Mouse (Mus musculus): ENCODE data around the gene Adcy6. TPM values are rescaled to one million over a fixed set of nuclear protein-coding genes. Genes with fewer than 3 reads are reported as not detected.
A peak's percentile ranks its signal among the peaks of the same experiment; 100 is the strongest.

The Adcy6 gene
- polyA plus RNA-seq, 1 experiment from 2014 or later = 9.5 TPM

DNA sequence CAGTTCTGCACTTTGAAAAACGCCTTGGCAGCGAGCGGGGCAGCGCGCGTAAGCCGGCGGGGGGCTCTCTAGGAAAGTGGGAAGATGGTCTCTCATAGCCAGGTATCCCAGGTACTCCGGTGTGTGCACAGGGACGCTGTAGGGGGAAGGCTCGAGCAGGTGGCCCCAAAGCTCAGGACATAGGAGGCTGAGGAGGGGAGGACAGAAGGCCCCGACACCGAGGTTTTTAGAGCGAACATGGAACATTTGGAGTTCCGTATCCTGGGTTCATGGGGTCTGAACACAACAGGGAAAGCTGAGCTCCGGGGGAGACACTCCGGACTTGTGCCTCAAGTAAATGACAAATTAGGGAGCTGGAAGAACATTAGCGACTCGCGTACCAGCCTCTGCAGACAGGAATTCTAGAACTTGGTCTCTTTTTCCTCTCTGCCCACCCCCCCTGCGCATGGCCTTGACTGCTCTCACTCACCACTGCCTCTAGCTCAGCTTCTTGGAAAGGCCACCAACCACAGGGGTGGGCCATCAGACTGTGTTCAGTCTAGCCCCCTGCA, 25.5 kb upstream of the Adcy6 start:
- Histone ChIP-seq H3K9ac (ENCODE audit: low read length) (peak overlapping the region; percentile 79), H3K4me2 (replicated peaks; ENCODE audit: low read depth) (peak overlapping the region; percentile 96), H3K27ac (replicated peaks) (no peak overlapping the region; the same call in 1 of the 2 replicates), H3K9me3 (ENCODE audit: control insufficient read depth, low read length) (no peaks in the 10 kb centered on the region), H3K4me3 (ENCODE audit: low read depth, low read length) (peak overlapping the region; percentile 81), H3K27me3 (ENCODE audit: control insufficient read depth, insufficient read depth, low read length) (no peaks in the 10 kb centered on the region), H3K36me3 (ENCODE audit: control insufficient read depth, insufficient read depth, low read length) (no peaks in the 10 kb centered on the region), H3K4me1 (replicated peaks; ENCODE audit: control insufficient read depth, insufficient read depth) (peaks cover 4% of the 10 kb centered on the region)
- no peak for ATAC-seq (ENCODE audit: low FRiP score, low TSS enrichment)
- WGBS = 12% methylated on average over 21 of the region's 21 CpGs
- DNase-seq (ENCODE audit: low spot score) = no peak
- peak; percentile 6; the same call in 1 of the 2 replicates for TF ChIP-seq CTCF (IDR thresholded peaks at IDR 0.05; ENCODE audit: low read depth)
- TF ChIP-seq EP300 (optimal IDR thresholded peaks at IDR 0.05) = no peak

DNA sequence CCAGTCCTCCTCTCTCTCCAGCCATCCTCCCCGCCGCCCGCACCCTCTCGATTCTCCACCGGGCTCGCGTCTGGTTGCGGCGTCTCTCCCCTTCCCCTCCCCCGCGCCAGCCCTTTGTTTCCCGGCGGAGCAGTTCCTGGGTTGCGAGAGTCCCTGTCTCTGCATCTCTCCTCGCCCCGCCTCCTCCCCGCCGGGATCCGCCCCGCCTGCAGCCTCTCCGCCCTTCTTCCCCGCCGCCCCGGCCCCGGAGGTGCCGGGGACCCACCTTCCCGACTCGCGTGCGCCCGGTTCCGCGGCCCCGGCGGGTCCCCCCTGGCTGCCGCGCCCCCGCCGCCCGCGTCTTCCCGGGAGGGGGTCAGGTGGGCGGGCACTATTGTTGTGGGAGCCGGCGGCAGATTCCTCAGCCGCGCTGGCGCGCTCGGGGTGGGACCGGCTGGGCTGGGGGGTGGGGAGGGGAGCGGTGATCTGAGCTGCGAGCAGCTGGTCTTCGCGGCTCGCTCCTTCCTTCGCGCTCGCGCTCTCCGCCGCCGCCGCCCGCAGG, 24.7 kb upstream of the Adcy6 start:
- Histone ChIP-seq H3K36me3 (ENCODE audit: control insufficient read depth, insufficient read depth, low read length) (no peaks in the 10 kb centered on the region), H3K9me3 (ENCODE audit: control insufficient read depth, low read length) (no peaks in the 10 kb centered on the region), H3K9ac (ENCODE audit: low read length) (peak overlapping the region; percentile 79), H3K27ac (replicated peaks) (peak overlapping the region; percentile 82), H3K4me2 (replicated peaks; ENCODE audit: low read depth) (peak overlapping the region; percentile 96), H3K4me3 (ENCODE audit: low read depth, low read length) (peak overlapping the region; percentile 81), H3K27me3 (ENCODE audit: control insufficient read depth, insufficient read depth, low read length) (no peaks in the 10 kb centered on the region), H3K4me1 (replicated peaks; ENCODE audit: control insufficient read depth, insufficient read depth) (peaks cover 4% of the 10 kb centered on the region)
- WGBS = under 1% methylated on average over 29 of the region's 65 CpGs
- TF ChIP-seq EP300 (optimal IDR thresholded peaks at IDR 0.05) (no peak), CTCF (IDR thresholded peaks at IDR 0.05; ENCODE audit: low read depth) (no peak)
- DNase-seq (ENCODE audit: low spot score) (peak; percentile 80), ATAC-seq (ENCODE audit: low FRiP score, low TSS enrichment) (peak; percentile 39; the same call in 1 of the 2 replicates)

DNA sequence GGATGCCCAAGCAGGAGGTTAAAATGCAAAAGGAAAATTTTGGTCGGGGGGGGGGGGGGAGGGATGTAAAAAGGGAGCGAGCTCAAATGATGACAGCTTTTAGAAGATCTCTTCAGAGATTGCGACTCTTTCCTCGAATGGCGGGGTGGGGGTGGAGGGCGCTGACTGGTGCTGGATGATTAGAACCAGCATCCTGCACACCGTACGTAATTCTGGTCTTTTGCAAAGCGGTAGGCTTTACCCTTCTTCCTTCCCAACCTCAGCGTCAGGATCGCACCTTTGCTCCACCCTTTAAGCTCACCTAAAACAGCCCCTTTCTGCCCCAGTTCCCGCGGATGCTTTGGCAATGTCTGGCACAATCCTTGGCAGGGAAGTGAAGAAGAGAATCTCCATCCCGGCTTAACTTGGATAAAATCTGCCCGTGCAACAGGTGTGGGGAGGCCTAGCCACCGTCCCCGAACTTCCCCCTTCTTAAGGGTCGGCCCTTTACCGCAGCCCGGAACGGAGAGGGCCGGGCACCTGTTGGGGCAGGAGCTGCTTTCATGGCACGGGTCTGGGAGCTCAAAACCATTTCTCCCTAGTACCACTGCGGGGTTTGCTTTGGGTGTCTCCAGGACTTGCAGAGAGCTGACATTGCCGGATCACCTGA, 24.1 kb upstream of the Adcy6 start:
- Histone ChIP-seq H3K9ac (ENCODE audit: low read length) (peak overlapping the region; percentile 79), H3K4me3 (ENCODE audit: low read depth, low read length) (peak overlapping the region; percentile 81), H3K27me3 (ENCODE audit: control insufficient read depth, insufficient read depth, low read length) (no peaks in the 10 kb centered on the region), H3K9me3 (ENCODE audit: control insufficient read depth, low read length) (no peaks in the 10 kb centered on the region), H3K27ac (replicated peaks) (no peak overlapping the region; the same call in 1 of the 2 replicates), H3K36me3 (ENCODE audit: control insufficient read depth, insufficient read depth, low read length) (no peaks in the 10 kb centered on the region), H3K4me2 (replicated peaks; ENCODE audit: low read depth) (peak overlapping the region; percentile 96), H3K4me1 (replicated peaks; ENCODE audit: control insufficient read depth, insufficient read depth) (peaks cover 4% of the 10 kb centered on the region)
- WGBS = 2% methylated on average over 24 of the region's 25 CpGs
- DNase-seq (ENCODE audit: low spot score) = no peak
- TF ChIP-seq CTCF (IDR thresholded peaks at IDR 0.05; ENCODE audit: low read depth) (no peak), EP300 (optimal IDR thresholded peaks at IDR 0.05) (no peak)
- ATAC-seq (ENCODE audit: low FRiP score, low TSS enrichment) = no peak

DNA sequence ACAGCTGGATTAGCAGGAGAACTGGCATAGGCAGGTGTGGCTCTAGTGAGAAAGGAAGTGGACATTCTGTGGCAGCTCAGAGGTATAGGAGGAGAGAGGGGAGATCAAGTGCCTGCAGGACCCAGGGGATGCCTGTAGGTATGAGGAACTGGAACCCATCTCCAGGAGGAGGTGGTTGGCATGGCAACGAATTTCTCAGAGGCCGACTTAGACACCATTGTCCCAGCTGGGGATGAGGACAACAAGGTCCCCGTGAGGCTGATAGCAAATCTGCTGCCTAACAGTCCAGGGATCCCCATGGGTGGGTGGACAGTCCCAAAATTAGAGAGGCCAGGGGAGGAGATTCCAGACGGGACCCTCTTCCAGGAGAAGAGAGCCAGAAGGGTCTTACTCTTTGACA, 23.0 kb upstream of the Adcy6 start:
- DNase-seq (ENCODE audit: low spot score) (peak; percentile 14), ATAC-seq (ENCODE audit: low FRiP score, low TSS enrichment) (no peak)
- Histone ChIP-seq H3K4me3 (ENCODE audit: low read depth, low read length) (peak overlapping the region; percentile 44), H3K36me3 (ENCODE audit: control insufficient read depth, insufficient read depth, low read length) (no peaks in the 10 kb centered on the region), H3K27ac (replicated peaks) (no peak overlapping the region), H3K4me1 (replicated peaks; ENCODE audit: control insufficient read depth, insufficient read depth) (peaks cover 4% of the 10 kb centered on the region), H3K27me3 (ENCODE audit: control insufficient read depth, insufficient read depth, low read length) (no peaks in the 10 kb centered on the region), H3K9ac (ENCODE audit: low read length) (0 out of 2 replicates have a peak overlapping the region, but pooled peaks have one; percentile 45), H3K9me3 (ENCODE audit: control insufficient read depth, low read length) (no peaks in the 10 kb centered on the region), H3K4me2 (replicated peaks; ENCODE audit: low read depth) (peak overlapping the region; percentile 96)
- no peak for TF ChIP-seq CTCF (IDR thresholded peaks at IDR 0.05; ENCODE audit: low read depth)
- 13% methylated on average over 4 of the region's 4 CpGs for WGBS

DNA sequence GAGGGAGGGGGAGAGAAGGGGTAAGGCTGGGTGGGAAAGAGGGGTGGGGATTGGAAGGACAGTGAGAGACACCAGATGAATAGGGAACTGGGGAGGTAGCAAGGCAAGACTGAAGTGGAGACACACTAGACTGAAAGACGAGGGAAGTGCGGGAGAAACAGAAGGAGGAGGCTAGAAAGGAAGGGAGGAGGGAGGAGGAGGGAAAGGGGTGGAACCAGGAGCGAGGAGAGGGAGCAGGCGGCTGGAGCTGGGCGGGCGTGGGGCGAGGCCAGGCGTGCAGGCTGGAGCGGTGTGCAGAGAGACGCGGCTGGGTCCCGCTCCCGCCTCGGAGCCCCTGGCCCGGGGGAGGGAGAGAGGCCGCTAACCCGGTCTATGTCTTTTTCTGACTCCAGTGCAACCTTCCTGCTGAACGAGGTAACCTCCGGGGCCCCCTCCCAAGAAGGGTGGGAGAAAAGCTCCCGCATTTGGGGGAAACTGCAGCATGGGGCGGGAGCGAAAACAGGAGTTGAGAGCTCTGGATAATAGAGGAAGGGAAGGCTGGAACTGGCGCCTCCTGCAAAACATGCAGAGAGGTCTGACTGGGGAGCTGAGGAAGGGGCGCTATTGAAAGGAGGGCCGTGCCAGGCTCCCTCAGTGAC, 22.4 kb upstream of the Adcy6 start:
- peak overlapping the region; percentile 44 for H3K4me3 ChIP-seq (ENCODE audit: low read depth, low read length)
- no peaks in the 10 kb centered on the region for H3K27me3 ChIP-seq (ENCODE audit: control insufficient read depth, insufficient read depth, low read length)
- 1% methylated on average over 25 of the region's 25 CpGs for WGBS
- peak overlapping the region; percentile 61 for H3K27ac ChIP-seq (replicated peaks)
- DNase-seq (ENCODE audit: low spot score) (peak; percentile 83), ATAC-seq (ENCODE audit: low FRiP score, low TSS enrichment) (peak; percentile 70)
- H3K36me3 ChIP-seq (ENCODE audit: control insufficient read depth, insufficient read depth, low read length) = no peaks in the 10 kb centered on the region
- no peaks in the 10 kb centered on the region for H3K9me3 ChIP-seq (ENCODE audit: control insufficient read depth, low read length)
- H3K4me1 ChIP-seq (replicated peaks; ENCODE audit: control insufficient read depth, insufficient read depth) = peaks cover 4% of the 10 kb centered on the region
- TF ChIP-seq EP300 (optimal IDR thresholded peaks at IDR 0.05) = no peak
- TF ChIP-seq CTCF (IDR thresholded peaks at IDR 0.05; ENCODE audit: low read depth) = no peak
- peak overlapping the region; percentile 96 for H3K4me2 ChIP-seq (replicated peaks; ENCODE audit: low read depth)
- peak overlapping the region; percentile 45 for H3K9ac ChIP-seq (ENCODE audit: low read length)
